ENCODE assay signal across 8 mouse cellular contexts in genomic region chr8:70659604-70660272, GRCm38 (mm10). TPM values are rescaled to one million over a fixed set of nuclear protein-coding genes. Genes with fewer than 3 reads are reported as not detected.
DNase-seq lines count a peak whose midpoint lies in the region; ATAC-seq and TF ChIP-seq lines count a peak whose summit lies in the region.

No protein-coding gene starts in this region.

- peak; percentile 97 for DNase-seq in ES-E14 (ENCODE audit: low read depth, low spot score)
- DNase-seq in cerebellum, adult 11 months: peak; percentile 57
- peak; percentile 92 for DNase-seq in forebrain, embryonic 14.5 days (ENCODE audit: low spot score)
- DNase-seq in heart, postnatal 25 days (ENCODE audit: low spot score): peak; percentile 85
- DNase-seq in layer of hippocampus, adult 18-20 months (ENCODE audit: low spot score in 2 of 2): peak; percentile 43 to 73
- peak; percentile 92 to 94 for DNase-seq in lung, adult 18-20 months
- peak; percentile 97 for DNase-seq in testis, postnatal 10 days (ENCODE audit: low spot score)

- intact Hi-C loops in heart, postnatal 25 days (cut with DNase I): no loop called here

- peak overlapping the region; percentile 35; the same call in 1 of the 2 replicates for H3K27ac ChIP-seq in ES-E14 (ENCODE audit: insufficient read depth, low read depth, low read length, poor library complexity, severe bottlenecking)
- peak overlapping the region; percentile 31; the same call in 1 of the 2 replicates for H3K27ac ChIP-seq in forebrain, embryonic 14.5 days (ENCODE audit: low read depth, low read length)
- peak overlapping the region; percentile 76 for H3K27ac ChIP-seq in neural tube, embryonic 15.5 days (replicated peaks)

- H3K9me3 ChIP-seq in ES-E14 (ENCODE audit: control insufficient read depth, insufficient read depth, low read depth, low read length): no peaks in the 10 kb centered on the region
- no peaks in the 10 kb centered on the region for H3K9me3 ChIP-seq in forebrain, embryonic 14.5 days (replicated peaks; ENCODE audit: control insufficient read depth, low read length)
- H3K9me3 ChIP-seq in neural tube, embryonic 15.5 days (replicated peaks): no peaks in the 10 kb centered on the region

- H3K4me1 ChIP-seq in ES-E14 (ENCODE audit: control insufficient read depth in 2 of 2, insufficient read depth in 2 of 2, low read length in 2 of 2, poor library complexity in 1 of 2): peaks cover 5 to 12% of the 10 kb centered on the region in 2 experiments; a peak in 3 of 4 replicates
- peaks cover 28% of the 10 kb centered on the region for H3K4me1 ChIP-seq in forebrain, embryonic 14.5 days (ENCODE audit: control insufficient read depth, insufficient read depth, low read length)
- H3K4me1 ChIP-seq in neural tube, embryonic 15.5 days: peaks cover 44% of the 10 kb centered on the region

- peaks cover 7% of the 10 kb centered on the region; the same call in 1 of the 2 replicates for H3K36me3 ChIP-seq in ES-E14 (ENCODE audit: control insufficient read depth, insufficient read depth, low read length, poor library complexity, severe bottlenecking)
- peaks cover 7% of the 10 kb centered on the region; the same call in 1 of the 2 replicates for H3K36me3 ChIP-seq in forebrain, embryonic 14.5 days (ENCODE audit: control insufficient read depth, insufficient read depth, low read length)
- peaks cover 8% of the 10 kb centered on the region for H3K36me3 ChIP-seq in neural tube, embryonic 15.5 days

- peak; percentile 90 for ATAC-seq in forebrain, embryonic 14.5 days
- ATAC-seq in neural tube, embryonic 15.5 days (ENCODE audit: low FRiP score): peak; percentile 88

- peak overlapping the region; percentile 90 for H3K4me2 ChIP-seq in forebrain, embryonic 14.5 days (ENCODE audit: low read length)
- H3K4me2 ChIP-seq in neural tube, embryonic 15.5 days: peak overlapping the region; percentile 91

- peak overlapping the region; percentile 72 for H3K9ac ChIP-seq in ES-E14 (ENCODE audit: insufficient read depth, low read depth, low read length, poor library complexity, severe bottlenecking)
- H3K9ac ChIP-seq in forebrain, embryonic 14.5 days (ENCODE audit: low read length): peak overlapping the region; percentile 78
- H3K9ac ChIP-seq in neural tube, embryonic 15.5 days (replicated peaks): peak overlapping the region; percentile 84

- under 1% methylated on average over 37 of the region's 44 CpGs for WGBS in forebrain, embryonic 14.5 days
- WGBS in neural tube, embryonic 15.5 days: 1% methylated on average over 44 of the region's 44 CpGs

- no peaks in the 10 kb centered on the region for H3K27me3 ChIP-seq in forebrain, embryonic 14.5 days (replicated peaks; ENCODE audit: control insufficient read depth, insufficient read depth, low read length)
- no peaks in the 10 kb centered on the region for H3K27me3 ChIP-seq in neural tube, embryonic 15.5 days (replicated peaks)

- in situ Hi-C loops in ES-E14 (cut with MboI; ENCODE audit: low sequenced_read_pairs in 2 of 2, unreplicated experiment in 2 of 2): no loop called here

- peak overlapping the region; percentile 87 to 93 for H3K4me3 ChIP-seq in ES-E14 (ENCODE audit: insufficient read depth in 1 of 2, low read depth in 1 of 2, low read length in 2 of 2, poor library complexity in 1 of 2, severe bottlenecking in 1 of 2)
- peak overlapping the region; percentile 63 for H3K4me3 ChIP-seq in forebrain, embryonic 14.5 days (ENCODE audit: low read depth, low read length)
- H3K4me3 ChIP-seq in neural tube, embryonic 15.5 days (replicated peaks): peak overlapping the region; percentile 75

TF ChIP-seq in ES-E14, 5 proteins besides CTCF, POLR2A, EP300 and RAD21:
- TF ChIP-seq ZC3H11A (IDR thresholded peaks at IDR 0.05; ENCODE audit: borderline replicate concordance, low read depth, low read length) (no peak), HCFC1 (IDR thresholded peaks at IDR 0.05; ENCODE audit: borderline replicate concordance, insufficient read depth, low read length) (peak; percentile 20; the same call in 1 of the 2 replicates)
TF ChIP-seq in ES-E14: peak in this region for 1.

RNA-seq across cellular contexts. Expression of gene Pgpep1, which starts 0.5 kb away (rescaled TPM):
- total RNA-seq in ES-E14 (2012; rRNA removed): 15.5 and 21.4 TPM in 2 replicates
- 85.7 and 101 TPM in 2 replicates for polyA plus RNA-seq in forebrain, embryonic 14.5 days (2014; fragmentation: Nextera tagmentation; extraction: Ambion mirVana)
- total RNA-seq in heart, postnatal 25 days (2021): 10 to 100 TPM; 46.8 to 47.5 TPM
- total RNA-seq in layer of hippocampus, adult 18-20 months (2021): 10 to 100 TPM; 20.0 to 23.3 TPM
- polyA plus RNA-seq in neural tube, embryonic 15.5 days (2015; fragmentation: Nextera tagmentation; extraction: Ambion mirVana): 78.6 TPM in 2 replicates

RNA-seq across cellular contexts. Expression of gene Lsm4, which starts 13.3 kb away (rescaled TPM):
- 171 and 204 TPM in 2 replicates for total RNA-seq in ES-E14 (2012; rRNA removed)
- polyA plus RNA-seq in forebrain, embryonic 14.5 days (2014; fragmentation: Nextera tagmentation; extraction: Ambion mirVana): 200 and 220 TPM in 2 replicates
- 10 to 100 TPM; 60.6 to 62.9 TPM for total RNA-seq in heart, postnatal 25 days (2021)
- 10 to 100 TPM; 63.8 to 71.5 TPM for total RNA-seq in layer of hippocampus, adult 18-20 months (2021)
- 191 and 206 TPM in 2 replicates for polyA plus RNA-seq in neural tube, embryonic 15.5 days (2015; fragmentation: Nextera tagmentation; extraction: Ambion mirVana)

RNA-seq across cellular contexts. Expression of gene Gdf15, which starts 27.5 kb away (rescaled TPM):
- total RNA-seq in ES-E14 (2012; rRNA removed): 7.0 and 18.8 TPM in 2 replicates
- 0.16 and 0.20 TPM in 2 replicates for polyA plus RNA-seq in forebrain, embryonic 14.5 days (2014; fragmentation: Nextera tagmentation; extraction: Ambion mirVana)
- under 1 TPM; 0.56 to 0.73 TPM for total RNA-seq in heart, postnatal 25 days (2021)
- not detected for total RNA-seq in layer of hippocampus, adult 18-20 months (2021)
- 0.22 TPM in 2 replicates for polyA plus RNA-seq in neural tube, embryonic 15.5 days (2015; fragmentation: Nextera tagmentation; extraction: Ambion mirVana)

RNA-seq across cellular contexts. Expression of gene Jund, which starts 39.0 kb away (rescaled TPM):
- 60.1 TPM in 2 replicates for total RNA-seq in ES-E14 (2012; rRNA removed)
- polyA plus RNA-seq in forebrain, embryonic 14.5 days (2014; fragmentation: Nextera tagmentation; extraction: Ambion mirVana): 87.2 and 94.0 TPM in 2 replicates
- 100 to 1,000 TPM; 136 to 141 TPM for total RNA-seq in heart, postnatal 25 days (2021)
- 100 to 1,000 TPM; 186 to 200 TPM for total RNA-seq in layer of hippocampus, adult 18-20 months (2021)
- polyA plus RNA-seq in neural tube, embryonic 15.5 days (2015; fragmentation: Nextera tagmentation; extraction: Ambion mirVana): 73.7 and 82.7 TPM in 2 replicates

RNA-seq across cellular contexts. Expression of gene Iqcn, which starts 43.5 kb away (rescaled TPM):
- 0.09 and 0.16 TPM in 2 replicates for total RNA-seq in ES-E14 (2012; rRNA removed)
- polyA plus RNA-seq in forebrain, embryonic 14.5 days (2014; fragmentation: Nextera tagmentation; extraction: Ambion mirVana): 0.06 and 0.10 TPM in 2 replicates
- total RNA-seq in heart, postnatal 25 days (2021): not detected
- under 1 TPM in 1 of 2 experiments, not detected in 1; 0.07 TPM for total RNA-seq in layer of hippocampus, adult 18-20 months (2021)
- 0.04 and 0.09 TPM in 2 replicates for polyA plus RNA-seq in neural tube, embryonic 15.5 days (2015; fragmentation: Nextera tagmentation; extraction: Ambion mirVana)

Comparison
In these comparisons a context has a peak if more than half of its experiments do, and no peak if none do; other contexts are left out.
1. Peak in every context shown above with its lines: DNase-seq, ATAC-seq, H3K4me3 ChIP-seq and H3K27ac ChIP-seq.